Mouse (Mus musculus): ENCODE results near the gene Aatf. TPM values are rescaled to one million over a fixed set of nuclear protein-coding genes. Genes with fewer than 3 reads are reported as not detected.
"Not testable (repeated sequence)": the region's sequence is repeated elsewhere in the genome, so short reads cannot be mapped to it uniquely, and the experiment has no call there.

Gene Aatf
- polyA plus RNA-seq, 1 experiment from 2014 or later = 53.3 TPM

DNA sequence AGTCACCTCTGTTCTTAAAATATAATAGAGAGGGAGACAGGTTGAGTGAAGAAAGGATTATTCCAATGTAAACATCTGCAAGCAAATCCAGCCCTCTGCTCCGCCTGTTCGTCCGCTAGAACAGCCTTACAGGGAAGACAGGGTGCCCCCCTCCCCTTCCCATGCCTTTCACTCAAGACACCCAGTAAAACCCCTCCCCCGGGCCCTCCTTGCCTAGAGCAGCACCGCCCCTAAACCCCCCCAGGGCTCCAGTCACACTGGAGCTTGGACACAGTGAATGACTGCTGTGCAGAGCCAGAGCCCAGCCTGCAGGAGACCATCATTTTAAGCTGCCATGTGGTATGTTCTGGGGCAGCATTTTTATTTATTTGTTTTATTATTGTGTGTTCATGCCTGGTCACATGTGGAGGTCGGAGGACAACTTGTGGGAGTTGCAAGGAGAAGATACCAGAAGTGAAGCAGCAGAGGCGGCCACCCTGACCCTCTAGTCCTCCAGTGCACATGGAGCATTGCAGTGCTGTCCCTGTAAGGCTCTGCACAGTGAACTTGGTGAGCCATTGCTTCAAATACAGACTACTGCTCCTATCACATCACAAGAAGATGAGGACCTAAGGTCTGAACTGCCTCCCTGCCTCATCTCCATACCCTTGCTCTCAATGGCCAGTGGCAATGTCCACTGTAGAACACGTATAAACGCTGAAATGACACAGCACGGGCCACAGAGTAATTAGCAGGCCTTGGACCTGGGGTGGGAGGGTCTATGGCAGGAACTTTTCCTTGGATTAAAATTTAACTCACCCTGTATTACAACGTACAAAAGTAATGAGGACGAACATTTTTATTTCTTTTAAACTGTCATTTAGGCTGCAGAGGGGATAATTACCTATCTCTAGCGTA, 87.3 kb downstream of the Aatf start:
- Histone ChIP-seq H3K27ac (replicated peaks) (peak overlapping the region; percentile 42), H3K4me3 (no peak overlapping the region), H3K9ac (no peak overlapping the region), H3K4me1 (replicated peaks) (peaks cover 32% of the 10 kb centered on the region), H3K9me3 (no peaks in the 10 kb centered on the region), H3K36me3 (no peaks in the 10 kb centered on the region), H3K4me2 (no peak overlapping the region), H3K27me3 (no peaks in the 10 kb centered on the region)
- no peak; the same call in 1 of the 2 replicates for ATAC-seq (ENCODE audit: low FRiP score, low read depth)
- WGBS = 57% methylated on average over 13 of the region's 13 CpGs

DNA sequence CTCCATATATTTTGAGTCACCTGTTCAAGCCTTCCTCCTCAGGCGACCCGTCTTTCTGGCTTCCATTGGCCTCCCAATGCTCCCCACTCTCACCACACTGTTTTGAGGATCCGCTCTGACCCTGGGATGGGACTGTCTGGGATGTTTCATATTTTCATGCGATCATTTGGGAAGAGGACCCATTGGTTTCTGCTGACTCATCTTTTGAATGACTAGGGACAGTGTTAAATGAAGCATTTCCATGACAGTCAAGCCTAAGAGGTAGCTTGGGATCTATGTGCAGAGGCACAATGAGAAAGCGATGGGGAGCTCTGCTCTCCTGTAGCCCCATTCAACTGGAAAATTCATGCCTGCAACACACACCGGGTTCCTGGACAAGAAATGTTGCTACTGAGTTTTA, 92.5 kb downstream of the Aatf start:
- 91% methylated on average over 6 of the region's 6 CpGs for WGBS
- H3K4me3 ChIP-seq = no peak overlapping the region
- no peaks in the 10 kb centered on the region for H3K27me3 ChIP-seq
- no peaks in the 10 kb centered on the region for H3K36me3 ChIP-seq
- H3K27ac ChIP-seq (replicated peaks) = no peak overlapping the region
- no peak overlapping the region for H3K9ac ChIP-seq
- H3K4me1 ChIP-seq (replicated peaks) = peaks cover 19% of the 10 kb centered on the region
- H3K9me3 ChIP-seq = no peaks in the 10 kb centered on the region
- H3K4me2 ChIP-seq = no peak overlapping the region
- no peak for ATAC-seq (ENCODE audit: low FRiP score, low read depth)

- peak overlapping the region; percentile 69 for H3K27ac ChIP-seq (replicated peaks)
- no peak overlapping the region for H3K4me2 ChIP-seq
- H3K9ac ChIP-seq = no peak overlapping the region
- no peaks in the 10 kb centered on the region for H3K9me3 ChIP-seq
- no peaks in the 10 kb centered on the region for H3K36me3 ChIP-seq
- no peaks in the 10 kb centered on the region for H3K27me3 ChIP-seq
- H3K4me1 ChIP-seq (replicated peaks) = peaks cover 33% of the 10 kb centered on the region
- H3K4me3 ChIP-seq = no peak overlapping the region
- 59% methylated on average over 6 of the region's 6 CpGs for WGBS
- ATAC-seq (ENCODE audit: low FRiP score, low read depth) = no peak
Observed at GRCm38 (mm10) chr11:84413111-84413510, 100.2 kb downstream of the Aatf start.

- Histone ChIP-seq H3K4me1 (replicated peaks) (peaks cover 33% of the 10 kb centered on the region), H3K27me3 (no peaks in the 10 kb centered on the region), H3K4me2 (no peak overlapping the region), H3K36me3 (no peaks in the 10 kb centered on the region), H3K9ac (no peak overlapping the region), H3K4me3 (no peak overlapping the region), H3K9me3 (no peaks in the 10 kb centered on the region), H3K27ac (replicated peaks) (peak overlapping the region; percentile 69)
- WGBS = 54% methylated on average over 12 of the region's 12 CpGs
- ATAC-seq (ENCODE audit: low FRiP score, low read depth) = peak; percentile 47; the same call in 1 of the 2 replicates
Observed at GRCm38 (mm10) chr11:84412201-84412934, 101.0 kb downstream of the Aatf start.

- 67% methylated on average over 7 of the region's 7 CpGs for WGBS
- H3K9ac ChIP-seq = no peak overlapping the region
- H3K27ac ChIP-seq (replicated peaks) = peak overlapping the region; percentile 63
- H3K9me3 ChIP-seq = no peaks in the 10 kb centered on the region
- 0 out of 2 replicates have a peak, but pooled peaks have one; percentile 24 for ATAC-seq (ENCODE audit: low FRiP score, low read depth)
- no peak overlapping the region for H3K4me2 ChIP-seq
- H3K36me3 ChIP-seq = no peaks in the 10 kb centered on the region
- no peak overlapping the region for H3K4me3 ChIP-seq
- peaks cover 33% of the 10 kb centered on the region for H3K4me1 ChIP-seq (replicated peaks)
- no peaks in the 10 kb centered on the region for H3K27me3 ChIP-seq
Observed at GRCm38 (mm10) chr11:84411642-84412018, 101.7 kb downstream of the Aatf start.

DNA sequence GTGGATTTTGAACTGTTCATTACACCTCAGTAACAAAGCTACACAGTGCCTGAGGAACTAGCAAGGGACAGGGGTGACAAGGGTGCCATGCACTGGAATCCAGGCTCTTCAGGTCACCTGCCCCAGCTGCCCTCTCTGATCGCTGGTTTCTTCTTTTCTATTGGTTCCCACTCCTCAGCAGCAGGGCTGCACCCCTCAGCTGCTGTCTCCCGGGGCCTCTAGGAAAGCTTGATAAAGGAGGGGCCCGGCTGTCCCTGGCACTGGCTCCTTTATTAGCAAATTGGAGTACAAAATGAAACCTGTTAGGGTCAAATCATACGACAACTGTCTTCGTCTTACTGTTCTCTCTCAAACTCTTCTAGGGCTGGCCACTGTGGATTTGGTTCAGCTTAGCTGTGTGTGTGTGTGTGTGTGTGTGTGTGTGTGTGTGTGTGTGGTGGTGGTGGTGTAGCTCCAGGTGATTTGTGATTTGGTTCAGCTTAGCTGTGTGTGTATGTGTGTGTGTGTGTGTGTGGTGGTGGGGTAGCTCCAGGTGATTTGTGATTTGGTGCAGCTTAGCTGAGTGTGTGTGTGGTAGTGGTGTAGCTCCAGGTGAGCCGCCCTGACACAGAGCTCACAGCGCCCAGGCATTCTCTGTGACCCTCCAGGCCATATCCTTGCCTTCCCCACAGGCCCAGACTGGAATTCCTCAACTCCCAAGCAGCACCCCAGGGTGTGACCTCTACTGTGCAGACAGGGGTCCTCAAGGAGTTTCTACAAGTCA, 102.3 kb downstream of the Aatf start:
- H3K36me3 ChIP-seq = no peaks in the 10 kb centered on the region
- H3K27ac ChIP-seq (replicated peaks) = peak overlapping the region; percentile 63
- no peaks in the 10 kb centered on the region for H3K9me3 ChIP-seq
- H3K27me3 ChIP-seq = no peaks in the 10 kb centered on the region
- H3K4me3 ChIP-seq = no peak overlapping the region
- no peak overlapping the region for H3K9ac ChIP-seq
- H3K4me1 ChIP-seq (replicated peaks) = peaks cover 33% of the 10 kb centered on the region
- 55% methylated on average over 7 of the region's 7 CpGs for WGBS
- no peak overlapping the region for H3K4me2 ChIP-seq
- ATAC-seq (ENCODE audit: low FRiP score, low read depth) = peak; percentile 9; the same call in 1 of the 2 replicates

DNA sequence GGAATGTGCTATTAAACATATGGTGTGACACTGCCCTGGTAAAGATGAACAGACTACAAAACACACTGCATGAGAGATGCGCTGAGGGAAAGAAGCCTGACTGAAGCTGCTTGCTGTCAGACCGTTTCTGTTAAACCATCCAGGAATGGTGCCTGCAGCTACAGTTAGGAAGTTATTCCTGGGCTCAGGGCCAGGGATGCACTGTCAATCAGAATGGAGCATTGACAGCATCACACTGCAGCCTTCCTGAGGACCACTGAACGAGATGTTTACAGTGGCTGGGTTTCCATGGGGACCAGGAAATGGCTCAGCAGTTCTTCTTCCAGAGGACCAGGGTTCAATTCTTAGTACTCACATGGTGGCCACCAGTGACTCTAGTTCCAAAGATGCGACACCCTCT, 102.9 kb downstream of the Aatf start:
- no peak overlapping the region for H3K4me2 ChIP-seq
- H3K4me1 ChIP-seq (replicated peaks) = peaks cover 33% of the 10 kb centered on the region
- WGBS = 52% methylated on average over 4 of the region's 4 CpGs
- H3K9me3 ChIP-seq = no peaks in the 10 kb centered on the region
- H3K4me3 ChIP-seq = no peak overlapping the region
- 0 out of 2 replicates have a peak overlapping the region, but pooled peaks have one; percentile 51 for H3K27ac ChIP-seq (replicated peaks)
- no peak; the same call in 1 of the 2 replicates for ATAC-seq (ENCODE audit: low FRiP score, low read depth)
- no peaks in the 10 kb centered on the region for H3K36me3 ChIP-seq
- H3K27me3 ChIP-seq = no peaks in the 10 kb centered on the region
- no peak overlapping the region for H3K9ac ChIP-seq

DNA sequence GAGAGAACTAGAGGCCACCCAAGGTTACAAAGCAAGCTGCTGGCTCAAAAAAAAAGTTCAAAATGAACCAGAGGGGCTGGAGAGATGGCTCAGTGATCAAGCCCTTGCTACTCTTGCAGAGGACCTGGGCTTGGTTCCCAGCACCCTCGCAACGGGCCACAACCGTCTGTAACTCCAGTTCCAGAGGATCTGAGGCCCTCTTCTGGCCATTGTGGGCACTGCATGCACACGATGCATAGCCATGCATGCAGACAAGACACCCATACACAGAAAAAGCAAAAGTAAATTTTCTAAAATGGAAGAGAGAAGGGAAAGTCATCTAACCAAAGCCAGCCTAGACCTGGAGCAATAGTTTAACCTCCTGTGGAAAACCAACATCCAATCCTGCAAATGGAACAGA, 106.6 kb downstream of the Aatf start:
- no peak for ATAC-seq (ENCODE audit: low FRiP score, low read depth)
- peaks cover 2% of the 10 kb centered on the region; the same call in 1 of the 2 replicates for H3K36me3 ChIP-seq
- no peaks in the 10 kb centered on the region for H3K27me3 ChIP-seq
- H3K4me2 ChIP-seq = no peak overlapping the region
- no peak overlapping the region for H3K4me3 ChIP-seq
- H3K9ac ChIP-seq = no peak overlapping the region
- H3K9me3 ChIP-seq = no peaks in the 10 kb centered on the region
- H3K27ac ChIP-seq (replicated peaks) = no peak overlapping the region
- H3K4me1 ChIP-seq (replicated peaks) = peaks cover 23% of the 10 kb centered on the region
- 95% methylated on average over 4 of the region's 4 CpGs for WGBS

DNA sequence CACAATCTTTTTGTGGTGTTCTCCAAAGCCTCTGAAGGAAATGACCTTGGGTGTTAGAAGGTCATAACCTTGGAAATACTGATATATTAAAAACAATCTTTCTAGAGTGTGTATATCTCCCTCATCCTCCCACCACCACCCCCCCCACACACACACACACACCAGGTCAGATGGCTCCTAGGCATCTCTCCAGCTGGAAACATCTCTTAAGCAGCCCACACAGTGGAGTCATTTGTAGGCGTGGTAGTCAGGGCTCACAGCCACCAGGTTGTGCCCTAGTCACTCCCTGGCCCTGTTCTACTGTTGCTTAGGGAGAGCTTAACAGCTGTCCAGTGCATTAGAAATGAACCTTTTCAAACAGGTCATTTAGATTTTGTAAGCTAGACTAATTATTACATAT, 118.3 kb downstream of the Aatf start:
- Histone ChIP-seq H3K4me1 (replicated peaks) (peaks cover 10% of the 10 kb centered on the region), H3K4me3 (no peak overlapping the region), H3K9ac (no peak overlapping the region), H3K27ac (replicated peaks) (no peak overlapping the region), H3K27me3 (no peaks in the 10 kb centered on the region), H3K4me2 (no peak overlapping the region), H3K9me3 (no peaks in the 10 kb centered on the region), H3K36me3 (peaks cover 18% of the 10 kb centered on the region; the same call in 1 of the 2 replicates)
- 59% methylated on average over 1 of the region's 1 CpGs for WGBS
- no peak for ATAC-seq (ENCODE audit: low FRiP score, low read depth)

GRCm38 (mm10) chr11:84393571-84393970, 119.8 kb downstream of the Aatf start:
- H3K9me3 ChIP-seq = no peaks in the 10 kb centered on the region
- ATAC-seq (ENCODE audit: low FRiP score, low read depth) = no peak
- H3K27ac ChIP-seq (replicated peaks) = peak overlapping the region; percentile 29
- peaks cover 12% of the 10 kb centered on the region; the same call in 1 of the 2 replicates for H3K36me3 ChIP-seq
- H3K4me1 ChIP-seq (replicated peaks) = peaks cover 10% of the 10 kb centered on the region
- WGBS = 81% methylated on average over 7 of the region's 7 CpGs
- no peak overlapping the region for H3K4me3 ChIP-seq
- H3K4me2 ChIP-seq = no peak overlapping the region
- no peaks in the 10 kb centered on the region for H3K27me3 ChIP-seq
- H3K9ac ChIP-seq = no peak overlapping the region

DNA sequence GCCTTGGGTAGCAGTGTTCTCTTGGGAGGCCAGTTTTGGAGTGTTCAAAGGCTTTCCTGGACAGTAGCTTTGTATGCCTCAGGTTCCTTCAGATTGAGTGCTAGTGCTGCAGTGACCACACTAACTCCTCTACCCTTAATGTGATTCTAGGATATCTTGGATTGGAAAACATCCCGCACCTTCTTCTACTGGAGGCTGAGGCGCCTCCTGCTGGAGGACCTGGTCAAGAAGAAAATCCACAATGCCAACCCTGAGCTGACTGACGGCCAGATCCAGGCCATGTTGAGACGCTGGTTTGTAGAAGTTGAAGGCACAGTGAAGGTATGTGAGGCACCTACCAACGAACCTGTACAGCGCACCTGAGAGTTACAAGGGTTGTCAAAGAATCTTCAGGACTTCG, 121.3 kb downstream of the Aatf start:
- 86% methylated on average over 7 of the region's 7 CpGs for WGBS
- not testable (repeated sequence) for H3K27ac ChIP-seq (replicated peaks); ATAC-seq (ENCODE audit: low FRiP score, low read depth); H3K9me3 ChIP-seq; H3K36me3 ChIP-seq; H3K9ac ChIP-seq; H3K4me3 ChIP-seq; H3K27me3 ChIP-seq; H3K4me2 ChIP-seq
- peaks cover 16% of the 10 kb centered on the region for H3K4me1 ChIP-seq (replicated peaks)
